Mouse (Mus musculus) lung, embryonic 14.5 days (tissue): ENCODE data around the gene Zscan10. TPM values are rescaled to one million over a fixed set of nuclear protein-coding genes. Genes with fewer than 3 reads are reported as not detected.

Experiments used
- ATAC-seq: fragments of 200-750 bp; cut with Nextera tagmentation; 2 replicates; pipeline ENCODE4 v1.8.0; 2017; ENCODE audit warnings: mild to moderate bottlenecking, moderate TSS enrichment, moderate library complexity; ENCODE audit not compliant: insufficient read depth
- DNase-seq: peaks from one replicate; pipeline ENCODE4 v3.0.0-alpha.2; 2015
- H3K27ac ChIP-seq: fragments of 300-500 bp; sonication (generic); 2 replicates; pipeline ENCODE4 v1.5.1; 2014; ENCODE audit warnings: low read depth, mild to moderate bottlenecking, moderate library complexity
- H3K27me3 ChIP-seq: fragments of 300-500 bp; sonication (generic); 2 replicates; pipeline ENCODE4 v1.6.1; 2014; ENCODE audit warnings: low read length, control low read depth; ENCODE audit not compliant: insufficient read depth
- H3K36me3 ChIP-seq: fragments of 300-500 bp; sonication (generic); 2 replicates; pipeline ENCODE4 v1.6.1; 2014; ENCODE audit warnings: control low read depth; ENCODE audit not compliant: insufficient read depth
- H3K4me1 ChIP-seq: fragments of 300-500 bp; sonication (generic); 2 replicates; pipeline ENCODE4 v1.6.1; 2014; ENCODE audit warnings: antibody characterized with exemption, control low read depth; ENCODE audit not compliant: insufficient read depth
- H3K4me2 ChIP-seq: fragments of 300-500 bp; sonication (generic); 2 replicates; pipeline ENCODE4 v1.6.1; 2014; ENCODE audit warnings: mild to moderate bottlenecking
- H3K4me3 ChIP-seq: fragments of 300-500 bp; sonication (generic); 2 replicates; pipeline ENCODE4 v1.5.1; 2014; ENCODE audit warnings: low read depth, low read length
- H3K9ac ChIP-seq: fragments of 300-500 bp; sonication (generic); 2 replicates; pipeline ENCODE4 v1.6.1; 2014
- H3K9me3 ChIP-seq: fragments of 300-500 bp; sonication (generic); 2 replicates; pipeline ENCODE4 v1.6.1; 2016; ENCODE audit warnings: low read depth, low read length, control low read depth
- CTCF ChIP-seq: IDR thresholded peaks from 2 replicates; pipeline ENCODE4 v1.5.1; 2016; ENCODE audit warnings: antibody characterized with exemption, low read depth
- whole genome bisulfite sequencing: fragments of 180-500 bp; shearing (Covaris S2); extraction: QIAGEN DNeasy Blood & Tissue Kit; methylation state at CpG from one replicate; pipeline ENCODE4 v1.1.7; 2014; 5-methylcytosine and 5-hydroxymethylcytosine counted together
- polyA plus RNA-seq: library from polyadenylated mRNA; unstranded; fragments of >200 nt; fragmentation: Nextera tagmentation; extraction: Ambion mirVana; gene quantifications from 2 replicates; pipeline ENCODE4 v1.2.1, GENCODE M21; 2014

Zscan10 gene
- polyA plus RNA-seq: 0.53 and 0.74 TPM in 2 replicates

GRCm38 (mm10) chr17:23600641-23601622, at the start of gene Zscan10:
Gene Zscan10, plus strand, starts transcription at chr17:23600856.
- 0 out of 2 replicates have a peak, but pooled peaks cover 5% of the 10 kb centered on the region for H3K4me1 ChIP-seq
- H3K9me3 ChIP-seq: no peaks in the 10 kb centered on the region
- peak within 1 kb of the TSS; percentile 46; the same call in 1 of the 2 replicates for H3K4me3 ChIP-seq
- H3K27ac ChIP-seq: peak within 1 kb of the TSS; percentile 93
- no peaks in the 10 kb centered on the region for H3K27me3 ChIP-seq
- peak within 1 kb of the TSS; percentile 80 for H3K4me2 ChIP-seq
- no peak for TF ChIP-seq CTCF
- ATAC-seq: no peak
- H3K9ac ChIP-seq: no peak within 1 kb of the TSS; the same call in 1 of the 2 replicates
- no peaks in the 10 kb centered on the region for H3K36me3 ChIP-seq
- 55% methylated on average over 15 of the region's 15 CpGs for WGBS
- DNase-seq: no peak

DNA sequence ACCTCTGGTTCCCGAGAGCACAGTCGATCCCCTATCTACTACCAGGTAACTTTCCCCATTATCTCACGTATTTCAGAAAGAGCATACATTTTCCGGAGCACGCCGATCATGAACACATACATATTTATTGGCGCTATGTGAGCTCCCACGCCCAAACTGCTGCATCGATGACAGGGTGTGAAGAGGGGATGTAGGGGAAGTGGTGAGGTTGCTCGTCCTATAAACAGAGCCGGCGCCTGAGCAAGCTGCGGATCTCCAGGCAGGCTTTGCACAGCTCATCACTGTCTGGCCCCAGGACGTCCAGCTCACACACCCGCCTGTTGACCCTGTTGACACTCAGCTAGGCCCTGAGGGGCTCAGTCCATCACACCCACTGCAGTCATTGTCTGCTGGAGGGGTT, 49.8 kb upstream of the Zscan10 start:
- H3K4me1 ChIP-seq: no peaks in the 10 kb centered on the region
- peak overlapping the region; percentile 78 for H3K27ac ChIP-seq
- peaks cover 12% of the 10 kb centered on the region; the same call in 1 of the 2 replicates for H3K36me3 ChIP-seq
- no peaks in the 10 kb centered on the region for H3K9me3 ChIP-seq
- H3K9ac ChIP-seq: peak overlapping the region; percentile 53
- peak; percentile 50 for DNase-seq
- ATAC-seq: peak; percentile 12; the same call in 1 of the 2 replicates
- peak overlapping the region; percentile 77 for H3K4me2 ChIP-seq
- no peak for TF ChIP-seq CTCF
- no peaks in the 10 kb centered on the region for H3K27me3 ChIP-seq
- WGBS: 2% methylated on average over 15 of the region's 15 CpGs
- peak overlapping the region; percentile 53 for H3K4me3 ChIP-seq

DNA sequence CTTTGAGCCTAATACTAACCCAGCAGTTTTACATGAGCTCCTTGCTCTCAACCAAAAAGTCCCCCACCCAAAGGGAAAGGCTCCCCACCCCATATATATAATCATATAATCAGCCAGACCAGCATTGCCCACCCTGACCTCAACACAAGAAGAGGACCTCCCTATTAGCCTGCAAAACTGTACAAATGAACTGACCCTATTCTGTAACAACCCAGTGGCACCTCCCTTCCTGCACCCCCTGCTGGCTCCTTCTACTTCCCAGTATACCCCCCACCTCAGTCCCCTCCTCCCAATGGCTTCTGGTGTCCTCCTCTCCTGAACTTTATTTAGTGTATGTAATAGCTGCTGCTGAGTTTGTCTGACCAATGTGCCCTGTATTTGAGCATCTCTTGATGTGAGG, 49.2 kb upstream of the Zscan10 start:
- H3K9ac ChIP-seq: peak overlapping the region; percentile 53
- H3K36me3 ChIP-seq: peaks cover 18% of the 10 kb centered on the region; the same call in 1 of the 2 replicates
- no peaks in the 10 kb centered on the region for H3K27me3 ChIP-seq
- no peaks in the 10 kb centered on the region for H3K4me1 ChIP-seq
- no peak for DNase-seq
- no peak overlapping the region for H3K27ac ChIP-seq
- H3K4me3 ChIP-seq: peak overlapping the region; percentile 53
- ATAC-seq: no peak
- H3K4me2 ChIP-seq: peak overlapping the region; percentile 77
- H3K9me3 ChIP-seq: no peaks in the 10 kb centered on the region
- TF ChIP-seq CTCF: peak; percentile 23; the same call in 1 of the 2 replicates

DNA sequence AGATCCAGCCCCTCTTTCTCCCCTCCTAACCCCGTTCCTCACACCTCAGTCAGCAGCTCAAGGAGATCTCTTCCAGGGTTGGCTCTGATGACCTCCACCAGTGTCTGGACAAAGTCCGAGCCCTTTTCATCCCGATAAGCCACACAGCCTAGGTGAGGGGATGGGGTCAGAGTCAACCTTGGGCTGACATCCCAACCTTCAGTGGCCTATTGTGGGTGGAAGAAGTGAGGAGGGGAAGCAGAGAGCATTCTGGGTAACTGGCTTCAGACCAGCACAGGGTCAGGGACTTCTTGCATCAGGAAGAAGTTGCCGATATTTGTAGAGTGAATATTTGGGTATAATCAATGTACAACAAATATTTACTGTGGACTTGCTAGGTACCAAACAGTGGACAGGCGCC, 48.7 kb upstream of the Zscan10 start:
- H3K9me3 ChIP-seq: no peaks in the 10 kb centered on the region
- H3K4me3 ChIP-seq: no peak overlapping the region
- ATAC-seq (no peak), DNase-seq (no peak)
- peaks cover 23% of the 10 kb centered on the region for H3K36me3 ChIP-seq
- H3K27me3 ChIP-seq: no peaks in the 10 kb centered on the region
- 52% methylated on average over 5 of the region's 5 CpGs for WGBS
- H3K9ac ChIP-seq: no peak overlapping the region
- H3K4me1 ChIP-seq: no peaks in the 10 kb centered on the region
- no peak overlapping the region for H3K27ac ChIP-seq
- H3K4me2 ChIP-seq: peak overlapping the region; percentile 5; the same call in 1 of the 2 replicates
- TF ChIP-seq CTCF: no peak

- ATAC-seq (no peak), DNase-seq (no peak)
- no peak for TF ChIP-seq CTCF
- no peak overlapping the region for H3K9ac ChIP-seq
- no peak overlapping the region for H3K4me2 ChIP-seq
- H3K4me1 ChIP-seq: no peaks in the 10 kb centered on the region
- H3K9me3 ChIP-seq: no peaks in the 10 kb centered on the region
- H3K4me3 ChIP-seq: no peak overlapping the region
- H3K27ac ChIP-seq: no peak overlapping the region
- H3K36me3 ChIP-seq: peaks cover 34% of the 10 kb centered on the region
- H3K27me3 ChIP-seq: no peaks in the 10 kb centered on the region
- WGBS: 79% methylated on average over 8 of the region's 8 CpGs
Observed at GRCm38 (mm10) chr17:23552896-23553633, 47.6 kb upstream of the Zscan10 start.

DNA sequence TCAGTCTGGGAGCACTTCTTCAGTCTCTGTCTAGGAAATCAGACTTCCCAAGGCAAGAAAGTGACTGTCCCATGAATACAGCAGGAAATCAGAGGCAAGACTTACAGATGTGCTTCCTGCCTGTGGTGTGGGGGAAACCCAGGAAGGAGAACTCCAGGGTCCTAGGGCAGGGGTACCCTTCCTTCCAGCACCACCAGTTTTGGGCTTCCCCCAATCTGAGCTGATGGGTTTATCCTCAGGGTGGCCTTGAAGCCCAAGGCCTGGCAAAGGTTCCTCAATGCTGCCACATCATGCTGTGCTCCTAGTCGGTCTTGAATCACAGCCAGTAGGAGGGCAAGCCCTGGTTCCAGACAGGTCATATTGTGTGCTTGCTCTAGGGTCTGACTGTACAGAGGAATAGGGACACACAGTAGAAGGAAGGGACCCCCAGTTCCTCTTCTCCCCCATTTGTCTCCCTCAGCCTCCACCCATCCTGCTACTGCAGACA, 47.0 kb upstream of the Zscan10 start:
- H3K36me3 ChIP-seq: peaks cover 40% of the 10 kb centered on the region
- H3K4me2 ChIP-seq: no peak overlapping the region
- H3K27ac ChIP-seq: no peak overlapping the region
- TF ChIP-seq CTCF: no peak
- no peaks in the 10 kb centered on the region for H3K27me3 ChIP-seq
- no peaks in the 10 kb centered on the region for H3K9me3 ChIP-seq
- no peak overlapping the region for H3K4me3 ChIP-seq
- no peak overlapping the region for H3K9ac ChIP-seq
- H3K4me1 ChIP-seq: no peaks in the 10 kb centered on the region
- no peak for DNase-seq
- 50% methylated on average over 1 of the region's 1 CpGs for WGBS
- ATAC-seq: no peak

DNA sequence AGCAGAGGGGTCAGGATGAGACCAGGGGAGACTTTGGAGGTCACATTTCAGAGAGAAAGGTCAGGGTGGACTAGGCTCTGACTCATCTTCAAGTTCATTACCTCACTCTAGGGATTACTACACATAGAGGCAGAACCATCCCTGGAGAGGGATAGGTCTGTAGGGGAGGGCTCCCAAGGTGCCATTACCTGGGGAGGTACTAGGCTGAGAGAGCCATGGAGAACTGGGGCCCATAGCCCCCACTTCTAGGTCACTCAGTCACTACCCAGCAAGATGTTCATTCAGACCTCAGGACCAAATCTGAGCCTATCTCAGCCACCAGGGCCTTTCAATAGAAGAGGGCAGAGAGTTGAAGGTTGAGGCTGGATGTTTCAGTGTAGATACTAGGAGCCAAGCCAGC, 46.3 kb upstream of the Zscan10 start:
- no peak overlapping the region for H3K4me3 ChIP-seq
- ATAC-seq: no peak
- TF ChIP-seq CTCF: no peak
- no peak for DNase-seq
- no peak overlapping the region for H3K9ac ChIP-seq
- H3K4me2 ChIP-seq: no peak overlapping the region
- H3K9me3 ChIP-seq: no peaks in the 10 kb centered on the region
- H3K36me3 ChIP-seq: peaks cover 47% of the 10 kb centered on the region
- H3K27me3 ChIP-seq: no peaks in the 10 kb centered on the region
- no peaks in the 10 kb centered on the region for H3K4me1 ChIP-seq
- H3K27ac ChIP-seq: no peak overlapping the region
